8 mouse cellular contexts compared by ENCODE assay signal in genomic region chr9:24503858-24504219, GRCm38 (mm10). TPM values are rescaled to one million over a fixed set of nuclear protein-coding genes. Genes with fewer than 3 reads are reported as not detected.
DNase-seq lines count a peak whose midpoint lies in the region; ATAC-seq lines count a peak whose summit lies in the region.

No protein-coding gene starts in this region.

- no peaks in the 10 kb centered on the region for H3K27me3 ChIP-seq in lung, embryonic 15.5 days
- no peaks in the 10 kb centered on the region for H3K27me3 ChIP-seq in hindbrain, embryonic 14.5 days (ENCODE audit: control insufficient read depth, insufficient read depth, low read length)
- H3K27me3 ChIP-seq in midbrain, embryonic 11.5 days (ENCODE audit: control insufficient read depth, insufficient read depth, low read length), result no peaks in the 10 kb centered on the region

- peak overlapping the region; percentile 97 for H3K27ac ChIP-seq in lung, embryonic 15.5 days
- peak overlapping the region; percentile 86; the same call in 1 of the 2 replicates for H3K27ac ChIP-seq in hindbrain, embryonic 14.5 days
- no peak overlapping the region for H3K27ac ChIP-seq in midbrain, embryonic 11.5 days (ENCODE audit: low read depth, low read length)

- peak overlapping the region; percentile 64 for H3K4me2 ChIP-seq in lung, embryonic 15.5 days
- H3K4me2 ChIP-seq in hindbrain, embryonic 14.5 days (replicated peaks), result peak overlapping the region; percentile 49
- H3K4me2 ChIP-seq in midbrain, embryonic 11.5 days, result peak overlapping the region; percentile 69

- ATAC-seq in lung, embryonic 15.5 days (ENCODE audit: borderline replicate concordance, extremely low read depth, low FRiP score, low TSS enrichment), result no peak
- no peak for ATAC-seq in hindbrain, embryonic 14.5 days (ENCODE audit: low FRiP score)
- no peak for ATAC-seq in midbrain, embryonic 11.5 days (ENCODE audit: low FRiP score)

- H3K4me1 ChIP-seq in lung, embryonic 15.5 days, result peaks cover 18% of the 10 kb centered on the region
- peaks cover 7% of the 10 kb centered on the region; the same call in 1 of the 2 replicates for H3K4me1 ChIP-seq in hindbrain, embryonic 14.5 days (replicated peaks; ENCODE audit: control insufficient read depth, insufficient read depth, low read length)
- peaks cover 12% of the 10 kb centered on the region for H3K4me1 ChIP-seq in midbrain, embryonic 11.5 days (ENCODE audit: control insufficient read depth, insufficient read depth, low read length)

- WGBS in lung, embryonic 15.5 days, result 7% methylated on average over 5 of the region's 5 CpGs
- WGBS in hindbrain, embryonic 14.5 days, result 4% methylated on average over 5 of the region's 5 CpGs
- WGBS in midbrain, embryonic 11.5 days, result 16% methylated on average over 5 of the region's 5 CpGs

- H3K9ac ChIP-seq in lung, embryonic 15.5 days, result peak overlapping the region; percentile 58
- H3K9ac ChIP-seq in hindbrain, embryonic 14.5 days, result peak overlapping the region; percentile 81; the same call in 1 of the 2 replicates
- H3K9ac ChIP-seq in midbrain, embryonic 11.5 days (ENCODE audit: low read length), result peak overlapping the region; percentile 67

- no peaks in the 10 kb centered on the region for H3K9me3 ChIP-seq in lung, embryonic 15.5 days
- no peaks in the 10 kb centered on the region for H3K9me3 ChIP-seq in hindbrain, embryonic 14.5 days (ENCODE audit: control insufficient read depth, low read length)
- H3K9me3 ChIP-seq in midbrain, embryonic 11.5 days (ENCODE audit: control insufficient read depth, low read length), result no peaks in the 10 kb centered on the region

- H3K36me3 ChIP-seq in lung, embryonic 15.5 days, result no peaks in the 10 kb centered on the region
- H3K36me3 ChIP-seq in hindbrain, embryonic 14.5 days (replicated peaks; ENCODE audit: control insufficient read depth, insufficient read depth), result no peaks in the 10 kb centered on the region
- H3K36me3 ChIP-seq in midbrain, embryonic 11.5 days (ENCODE audit: control insufficient read depth, insufficient read depth, low read length), result no peaks in the 10 kb centered on the region

- H3K4me3 ChIP-seq in lung, embryonic 15.5 days, result peak overlapping the region; percentile 82
- H3K4me3 ChIP-seq in hindbrain, embryonic 14.5 days (replicated peaks; ENCODE audit: low read length), result peak overlapping the region; percentile 76
- peak overlapping the region; percentile 75 for H3K4me3 ChIP-seq in midbrain, embryonic 11.5 days (ENCODE audit: low read depth, low read length)

- peak; percentile 45 for DNase-seq in adrenal gland, postnatal 10 days
- no peak for DNase-seq in adrenal gland, adult 18-20 months (ENCODE audit: low spot score in 2 of 2)
- DNase-seq in lung, postnatal 25 days (ENCODE audit: low spot score), result no peak
- peak; percentile 63 for DNase-seq in hindbrain, embryonic 14.5 days (ENCODE audit: low spot score)
- peak; percentile 85 for DNase-seq in midbrain, embryonic 11.5 days (ENCODE audit: low spot score, missing footprints)
- no peak for DNase-seq in layer of hippocampus, postnatal 25 days (ENCODE audit: extremely low spot score in 1 of 2, low spot score in 1 of 2)
- DNase-seq in urinary bladder, postnatal 14 days (ENCODE audit: low spot score), result no peak

RNA-seq across cellular contexts. Expression of gene Dpy19l1, which starts 0.9 kb away (rescaled TPM):
- 10 to 100 TPM; 31.8 to 40.8 TPM for total RNA-seq in adrenal gland, postnatal 10 days (2021)
- total RNA-seq in adrenal gland, adult 18-20 months (2021), result 10 to 100 TPM; 23.0 to 60.2 TPM
- 15.5 and 18.4 TPM in 2 replicates for polyA plus RNA-seq in lung, embryonic 15.5 days (2015; fragmentation: Nextera tagmentation; extraction: Ambion mirVana)
- polyA plus RNA-seq in hindbrain, embryonic 14.5 days (2014; fragmentation: Nextera tagmentation; extraction: Ambion mirVana), result 10.8 and 11.3 TPM in 2 replicates
- 15.6 and 17.2 TPM in 2 replicates for polyA plus RNA-seq in midbrain, embryonic 11.5 days (2014; fragmentation: Nextera tagmentation; extraction: Ambion mirVana)
- total RNA-seq in layer of hippocampus, postnatal 25 days (2021), result 10 to 100 TPM; 35.3 to 41.8 TPM

Comparison
In these comparisons a context has a peak if more than half of its experiments do, and no peak if none do; other contexts are left out.
1. DNase-seq: peak in adrenal gland, postnatal 10 days (single experiment), hindbrain, embryonic 14.5 days (single experiment) and midbrain, embryonic 11.5 days (single experiment); none in adrenal gland, adult 18-20 months (0 of 2), lung, postnatal 25 days (single experiment), layer of hippocampus, postnatal 25 days (0 of 2) and urinary bladder, postnatal 14 days (single experiment).
2. Peak in every context shown above with its lines, with median percentiles within 50 percentile points of each other: H3K4me2 ChIP-seq, H3K4me3 ChIP-seq and H3K9ac ChIP-seq.